Mouse (Mus musculus): ENCODE measurements around the gene Zfyve28. TPM values are rescaled to one million over a fixed set of nuclear protein-coding genes. Genes with fewer than 3 reads are reported as not detected.

The Zfyve28 gene
- polyA plus RNA-seq, 1 experiment from 2014 or later: 4.6 TPM

DNA sequence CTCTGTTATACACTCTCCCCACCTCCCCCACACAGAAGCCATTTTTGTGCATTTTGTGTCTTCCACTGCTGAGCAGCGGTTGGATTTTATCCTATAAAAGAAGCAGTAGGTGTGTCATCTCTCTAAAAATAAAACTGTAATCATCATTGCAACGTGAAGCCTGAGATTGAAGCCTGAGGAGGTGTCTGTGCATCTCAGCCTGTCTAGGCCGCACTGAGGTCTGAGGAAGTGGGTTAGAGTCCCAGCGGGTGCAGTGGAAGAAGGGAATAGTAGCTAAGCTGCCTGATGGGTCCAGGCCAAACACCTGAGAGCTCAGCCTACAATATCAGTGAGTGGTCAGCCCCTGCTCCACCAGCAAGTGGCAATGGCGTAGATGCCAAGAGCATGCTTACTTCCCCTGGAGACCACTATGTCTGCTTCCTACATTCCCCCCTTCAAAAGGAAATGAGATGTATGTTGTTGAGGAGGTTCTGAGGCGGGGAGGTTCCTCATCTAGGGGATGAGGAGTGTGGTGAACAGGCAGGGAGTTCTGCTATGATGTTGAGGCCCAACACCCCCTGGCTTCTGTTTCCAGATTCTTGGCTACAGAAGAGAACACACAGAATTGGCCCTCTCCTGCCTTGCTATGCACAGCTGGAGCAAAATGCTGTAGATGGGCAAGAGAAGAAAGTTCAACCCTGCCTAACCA is 93.1 kb downstream of the Zfyve28 start:
- Histone ChIP-seq H3K9me3 (ENCODE audit: control insufficient read depth, low read length) (no peaks in the 10 kb centered on the region), H3K27ac (no peak overlapping the region), H3K36me3 (replicated peaks; ENCODE audit: control insufficient read depth, insufficient read depth) (no peaks in the 10 kb centered on the region), H3K9ac (no peak overlapping the region), H3K4me3 (replicated peaks; ENCODE audit: low read length) (no peak overlapping the region), H3K4me1 (replicated peaks; ENCODE audit: control insufficient read depth, insufficient read depth, low read length) (no peaks in the 10 kb centered on the region), H3K27me3 (ENCODE audit: control insufficient read depth, insufficient read depth, low read length) (no peaks in the 10 kb centered on the region), H3K4me2 (replicated peaks) (no peak overlapping the region)
- ATAC-seq (ENCODE audit: low FRiP score): no peak
- DNase-seq (ENCODE audit: low spot score): no peak
- WGBS: 85% methylated on average over 6 of the region's 6 CpGs

DNA sequence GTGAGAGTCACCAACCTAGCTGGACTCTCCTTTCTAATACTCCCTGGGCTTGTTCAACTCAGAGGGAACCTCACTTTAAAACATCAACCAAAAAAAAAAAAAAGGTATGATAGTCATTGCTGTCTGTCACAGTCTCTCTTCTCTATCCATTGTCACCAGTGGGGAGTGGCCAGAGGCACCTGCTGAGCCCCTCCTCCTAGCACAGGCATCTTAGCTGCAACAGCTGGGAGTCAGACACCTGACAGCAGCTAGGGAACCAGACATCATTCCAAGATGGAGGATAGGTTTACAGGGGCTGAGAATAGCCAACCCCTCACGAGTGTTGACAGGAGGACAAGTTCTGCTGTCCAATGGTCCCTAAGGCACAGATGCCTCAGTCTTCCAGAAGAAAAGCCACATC is 93.8 kb downstream of the Zfyve28 start:
- H3K9ac ChIP-seq: no peak overlapping the region
- 46% methylated on average over 1 of the region's 1 CpGs for WGBS
- H3K4me3 ChIP-seq (replicated peaks; ENCODE audit: low read length): no peak overlapping the region
- DNase-seq (ENCODE audit: low spot score) (no peak), ATAC-seq (ENCODE audit: low FRiP score) (no peak)
- H3K4me2 ChIP-seq (replicated peaks): no peak overlapping the region
- no peak overlapping the region for H3K27ac ChIP-seq
- H3K9me3 ChIP-seq (ENCODE audit: control insufficient read depth, low read length): no peaks in the 10 kb centered on the region
- H3K4me1 ChIP-seq (replicated peaks; ENCODE audit: control insufficient read depth, insufficient read depth, low read length): no peaks in the 10 kb centered on the region
- no peaks in the 10 kb centered on the region for H3K36me3 ChIP-seq (replicated peaks; ENCODE audit: control insufficient read depth, insufficient read depth)
- no peaks in the 10 kb centered on the region for H3K27me3 ChIP-seq (ENCODE audit: control insufficient read depth, insufficient read depth, low read length)

DNA sequence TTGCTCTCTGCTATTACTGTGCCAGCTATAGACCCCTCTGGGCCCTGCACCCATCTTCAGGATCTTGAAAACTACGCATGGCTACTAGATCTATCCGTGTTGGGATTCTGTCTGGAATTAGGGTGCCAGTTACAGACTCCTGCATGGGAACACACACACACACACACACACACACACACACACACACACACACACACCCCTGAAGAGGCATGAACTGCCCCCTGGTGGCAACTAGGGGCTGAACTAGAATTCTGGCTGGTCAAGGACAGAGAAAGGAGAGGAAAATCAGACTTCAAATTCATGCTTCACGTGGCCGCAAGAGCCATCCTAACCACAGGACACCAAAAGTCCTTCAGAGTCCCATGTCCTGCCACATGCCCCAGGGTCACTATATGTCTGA is 96.4 kb downstream of the Zfyve28 start:
- no peaks in the 10 kb centered on the region for H3K9me3 ChIP-seq (ENCODE audit: control insufficient read depth, low read length)
- H3K27ac ChIP-seq: no peak overlapping the region
- WGBS: 78% methylated on average over 4 of the region's 4 CpGs
- no peak overlapping the region for H3K9ac ChIP-seq
- no peak for DNase-seq (ENCODE audit: low spot score)
- H3K4me3 ChIP-seq (replicated peaks; ENCODE audit: low read length): no peak overlapping the region
- H3K4me1 ChIP-seq (replicated peaks; ENCODE audit: control insufficient read depth, insufficient read depth, low read length): peaks cover 6% of the 10 kb centered on the region; the same call in 1 of the 2 replicates
- ATAC-seq (ENCODE audit: low FRiP score): no peak
- H3K4me2 ChIP-seq (replicated peaks): no peak overlapping the region
- no peaks in the 10 kb centered on the region for H3K36me3 ChIP-seq (replicated peaks; ENCODE audit: control insufficient read depth, insufficient read depth)
- H3K27me3 ChIP-seq (ENCODE audit: control insufficient read depth, insufficient read depth, low read length): no peaks in the 10 kb centered on the region

DNA sequence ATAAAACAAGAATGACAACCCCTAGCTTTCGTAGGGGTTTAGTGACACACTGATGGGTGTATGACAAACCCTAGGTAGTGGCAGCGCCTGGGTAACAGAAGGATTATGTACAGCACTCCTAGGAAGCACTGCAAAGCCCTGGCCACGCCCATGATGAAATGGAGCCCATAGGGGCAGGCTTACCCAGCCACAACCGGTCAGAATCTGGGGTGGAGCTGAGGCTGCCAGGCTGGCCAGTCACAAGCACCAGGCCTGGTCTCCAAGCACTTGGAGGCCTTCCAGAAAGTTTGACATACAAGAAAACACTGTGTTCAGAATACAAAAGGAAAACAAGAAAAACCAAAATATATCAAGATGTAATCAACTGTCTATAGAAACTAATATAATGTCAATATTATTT is 97.2 kb downstream of the Zfyve28 start:
- Histone ChIP-seq H3K4me3 (replicated peaks; ENCODE audit: low read length) (no peak overlapping the region), H3K4me1 (replicated peaks; ENCODE audit: control insufficient read depth, insufficient read depth, low read length) (peaks cover 13% of the 10 kb centered on the region), H3K9me3 (ENCODE audit: control insufficient read depth, low read length) (no peaks in the 10 kb centered on the region), H3K27me3 (ENCODE audit: control insufficient read depth, insufficient read depth, low read length) (no peaks in the 10 kb centered on the region), H3K36me3 (replicated peaks; ENCODE audit: control insufficient read depth, insufficient read depth) (no peaks in the 10 kb centered on the region), H3K9ac (no peak overlapping the region), H3K27ac (no peak overlapping the region), H3K4me2 (replicated peaks) (no peak overlapping the region)
- DNase-seq (ENCODE audit: low spot score): no peak
- WGBS: 52% methylated on average over 4 of the region's 4 CpGs
- no peak for ATAC-seq (ENCODE audit: low FRiP score)

DNA sequence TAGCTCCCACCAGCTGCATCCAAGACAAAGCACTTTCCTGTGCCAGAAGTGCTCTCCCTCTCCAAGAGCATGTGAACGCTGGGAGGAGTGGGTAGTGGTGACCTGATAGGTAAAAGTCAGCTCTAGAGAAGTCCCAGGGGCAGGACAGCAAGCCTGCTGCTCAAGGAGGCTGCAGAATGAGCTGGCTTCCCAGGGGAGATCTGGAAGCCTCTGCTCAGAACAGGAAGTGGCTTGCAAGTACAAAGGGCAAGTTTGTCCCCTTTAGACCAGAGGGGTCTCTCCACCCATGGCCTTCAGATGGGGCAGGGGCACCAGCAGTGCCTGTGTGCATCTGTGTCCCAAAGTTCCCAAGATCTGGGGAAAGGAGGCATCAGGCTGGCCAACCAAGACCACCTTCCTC is 98.7 kb downstream of the Zfyve28 start:
- Histone ChIP-seq H3K36me3 (replicated peaks; ENCODE audit: control insufficient read depth, insufficient read depth) (no peaks in the 10 kb centered on the region), H3K9ac (no peak overlapping the region), H3K4me1 (replicated peaks; ENCODE audit: control insufficient read depth, insufficient read depth, low read length) (peaks cover 28% of the 10 kb centered on the region), H3K4me2 (replicated peaks) (no peak overlapping the region), H3K9me3 (ENCODE audit: control insufficient read depth, low read length) (no peaks in the 10 kb centered on the region), H3K27me3 (ENCODE audit: control insufficient read depth, insufficient read depth, low read length) (no peaks in the 10 kb centered on the region), H3K4me3 (replicated peaks; ENCODE audit: low read length) (no peak overlapping the region), H3K27ac (no peak overlapping the region)
- no peak for ATAC-seq (ENCODE audit: low FRiP score)
- 72% methylated on average over 1 of the region's 1 CpGs for WGBS
- DNase-seq (ENCODE audit: low spot score): no peak

DNA sequence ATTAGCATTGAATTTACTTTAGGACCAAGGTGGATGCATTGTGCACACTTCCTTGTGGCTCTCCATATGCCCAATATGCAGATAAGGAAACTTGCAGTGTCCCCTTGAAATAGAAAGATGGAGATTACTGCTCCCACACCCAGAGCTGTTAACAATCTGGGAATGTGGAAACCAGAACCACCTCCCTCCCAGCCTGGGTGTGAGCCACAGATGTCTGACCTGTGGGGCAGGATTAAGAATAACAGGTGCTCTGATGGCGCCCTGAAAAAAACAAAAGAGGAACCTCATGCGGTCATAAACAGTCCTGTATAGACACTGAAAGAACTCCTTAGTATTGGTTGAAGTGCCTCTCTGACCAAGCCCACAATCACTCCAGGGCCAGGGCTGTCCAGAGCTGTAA is 99.4 kb downstream of the Zfyve28 start:
- peak overlapping the region; percentile 67 for H3K9ac ChIP-seq

DNA sequence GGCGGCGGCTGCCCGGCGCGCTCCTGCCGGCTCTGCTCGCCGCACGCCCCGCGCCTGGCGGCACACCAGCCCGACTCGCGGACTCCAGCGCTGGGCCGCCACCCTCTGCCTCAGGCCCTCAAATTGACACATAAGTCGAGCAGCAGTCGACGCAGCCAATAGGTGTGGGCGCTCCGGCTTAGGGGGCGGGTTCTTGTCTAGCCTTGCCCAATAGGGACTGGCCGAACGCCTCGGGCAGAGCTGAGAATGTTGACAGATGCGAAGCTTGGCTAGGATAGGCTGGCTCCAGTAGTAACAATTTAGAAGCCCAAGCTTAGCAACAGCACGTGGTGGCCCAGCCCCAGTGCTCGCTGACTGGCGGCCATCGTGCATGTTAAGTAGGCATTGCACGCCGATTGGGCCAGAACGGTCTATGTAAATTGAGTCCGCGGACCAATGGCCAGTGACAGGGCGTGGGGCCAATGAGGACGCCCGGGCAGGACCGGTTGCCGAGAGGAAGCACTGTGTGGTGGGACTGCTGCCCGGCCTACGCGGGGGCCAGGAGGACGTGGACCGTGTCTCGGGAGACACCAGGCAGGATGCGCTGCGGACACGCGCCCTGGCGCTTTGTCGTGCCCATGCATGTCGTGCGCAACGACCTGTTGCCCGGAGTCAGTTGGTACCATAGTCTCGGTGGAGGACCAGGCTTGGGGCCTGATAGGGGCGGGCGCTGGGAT is 100.5 kb downstream of the Zfyve28 start, which contains the start of gene Mxd4:
Gene Mxd4, minus strand, starts transcription at position 120 of the 716 bp plus-strand sequence.
- Histone ChIP-seq H3K27me3 (ENCODE audit: control insufficient read depth, insufficient read depth, low read length) (no peaks in the 10 kb centered on the region), H3K4me3 (replicated peaks; ENCODE audit: low read length) (peak within 1 kb of the TSS; percentile 96), H3K36me3 (replicated peaks; ENCODE audit: control insufficient read depth, insufficient read depth) (peaks cover 8% of the 10 kb centered on the region), H3K4me2 (replicated peaks) (peak within 1 kb of the TSS; percentile 92), H3K4me1 (replicated peaks; ENCODE audit: control insufficient read depth, insufficient read depth, low read length) (peaks cover 44% of the 10 kb centered on the region), H3K9me3 (ENCODE audit: control insufficient read depth, low read length) (no peaks in the 10 kb centered on the region), H3K27ac (peak within 1 kb of the TSS; percentile 92), H3K9ac (peak within 1 kb of the TSS; percentile 87)
- ATAC-seq (ENCODE audit: low FRiP score) (peak; percentile 99), DNase-seq (ENCODE audit: low spot score) (peak; percentile 96)
- WGBS: under 1% methylated on average over 59 of the region's 60 CpGs

More for the DNA sequence above, 99.4 kb downstream of the Zfyve28 start:
- no peak for DNase-seq (ENCODE audit: low spot score)
- 74% methylated on average over 2 of the region's 2 CpGs for WGBS
- no peak for ATAC-seq (ENCODE audit: low FRiP score)
- peaks cover 34% of the 10 kb centered on the region for H3K4me1 ChIP-seq (replicated peaks; ENCODE audit: control insufficient read depth, insufficient read depth, low read length)
- H3K27ac ChIP-seq: no peak overlapping the region
- H3K27me3 ChIP-seq (ENCODE audit: control insufficient read depth, insufficient read depth, low read length): no peaks in the 10 kb centered on the region
- no peaks in the 10 kb centered on the region for H3K9me3 ChIP-seq (ENCODE audit: control insufficient read depth, low read length)
- peak overlapping the region; percentile 78 for H3K4me2 ChIP-seq (replicated peaks)
- no peaks in the 10 kb centered on the region for H3K36me3 ChIP-seq (replicated peaks; ENCODE audit: control insufficient read depth, insufficient read depth)
- H3K4me3 ChIP-seq (replicated peaks; ENCODE audit: low read length): peak overlapping the region; percentile 96; the same call in 1 of the 2 replicates

DNA sequence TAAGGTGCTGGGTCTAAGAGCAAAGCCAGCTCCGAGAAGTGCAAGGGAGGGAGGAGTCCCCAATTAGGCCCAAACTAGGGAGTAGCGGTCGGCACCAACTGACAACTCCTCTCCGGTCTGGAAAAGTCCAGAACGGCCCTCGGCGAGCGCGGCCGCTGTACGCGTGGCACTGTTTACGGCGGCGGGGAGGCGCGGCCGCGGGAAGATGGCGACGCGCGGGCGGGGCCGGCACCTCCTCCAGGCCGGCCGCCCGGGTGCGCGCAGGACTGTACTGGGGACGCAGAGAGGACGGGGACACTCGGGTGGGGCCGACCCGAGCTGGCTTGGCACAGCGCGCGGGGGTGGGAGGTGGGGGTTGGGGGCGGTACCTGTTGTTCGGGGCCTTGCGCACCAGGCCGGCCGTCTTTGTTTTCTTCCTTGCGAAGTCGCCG is 101.3 kb downstream of the Zfyve28 start:
- Histone ChIP-seq H3K9ac (peak overlapping the region; percentile 87), H3K4me3 (replicated peaks; ENCODE audit: low read length) (peak overlapping the region; percentile 96), H3K9me3 (ENCODE audit: control insufficient read depth, low read length) (no peaks in the 10 kb centered on the region), H3K27me3 (ENCODE audit: control insufficient read depth, insufficient read depth, low read length) (no peaks in the 10 kb centered on the region), H3K36me3 (replicated peaks; ENCODE audit: control insufficient read depth, insufficient read depth) (peaks cover 16% of the 10 kb centered on the region), H3K4me2 (replicated peaks) (peak overlapping the region; percentile 92), H3K4me1 (replicated peaks; ENCODE audit: control insufficient read depth, insufficient read depth, low read length) (peaks cover 44% of the 10 kb centered on the region), H3K27ac (peak overlapping the region; percentile 92)
- ATAC-seq (ENCODE audit: low FRiP score) (no peak), DNase-seq (ENCODE audit: low spot score) (peak; percentile 43)
- under 1% methylated on average over 38 of the region's 46 CpGs for WGBS

DNA sequence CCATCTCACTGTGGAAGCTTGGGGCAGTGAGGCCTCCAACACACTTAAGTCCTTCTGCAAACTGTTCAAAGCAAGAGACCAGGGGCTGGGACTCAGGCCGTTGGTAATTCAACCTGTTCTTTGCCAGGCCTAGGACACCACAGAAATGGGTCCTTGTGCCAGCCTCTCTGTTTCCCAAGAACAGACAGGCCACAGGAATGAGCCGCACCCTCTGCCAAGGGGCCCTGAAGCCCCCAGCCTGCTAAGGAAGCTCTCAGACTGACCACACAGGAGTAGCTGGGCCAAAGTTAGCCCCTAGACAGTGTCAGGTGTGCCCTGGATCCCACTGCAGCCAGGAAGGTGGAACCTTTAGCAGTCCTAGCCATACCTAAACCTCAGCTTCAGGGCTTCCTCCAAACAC is 101.9 kb downstream of the Zfyve28 start:
- H3K9me3 ChIP-seq (ENCODE audit: control insufficient read depth, low read length): no peaks in the 10 kb centered on the region
- peak overlapping the region; percentile 92 for H3K27ac ChIP-seq
- H3K4me3 ChIP-seq (replicated peaks; ENCODE audit: low read length): peak overlapping the region; percentile 96
- 63% methylated on average over 2 of the region's 2 CpGs for WGBS
- H3K4me2 ChIP-seq (replicated peaks): peak overlapping the region; percentile 92
- DNase-seq (ENCODE audit: low spot score) (no peak), ATAC-seq (ENCODE audit: low FRiP score) (no peak)
- H3K27me3 ChIP-seq (ENCODE audit: control insufficient read depth, insufficient read depth, low read length): no peaks in the 10 kb centered on the region
- H3K36me3 ChIP-seq (replicated peaks; ENCODE audit: control insufficient read depth, insufficient read depth): peaks cover 22% of the 10 kb centered on the region
- peak overlapping the region; percentile 87 for H3K9ac ChIP-seq
- H3K4me1 ChIP-seq (replicated peaks; ENCODE audit: control insufficient read depth, insufficient read depth, low read length): peaks cover 44% of the 10 kb centered on the region
